8 mouse cellular contexts compared by ENCODE assay signal in genomic region chr5:115530447-115530809, GRCm38 (mm10). TPM values are rescaled to one million over a fixed set of nuclear protein-coding genes. Genes with fewer than 3 reads are reported as not detected.
DNase-seq lines count a peak whose midpoint lies in the region; ATAC-seq and TF ChIP-seq lines count a peak whose summit lies in the region.

No protein-coding gene starts in this region.

- no peak for DNase-seq in left cerebral cortex, adult 2 months (ENCODE audit: extremely low spot score in 1 of 2, low spot score in 2 of 2)
- DNase-seq in left cerebral cortex, adult 18-20 months (ENCODE audit: low spot score in 2 of 2) = no peak
- DNase-seq in cerebellum, adult 2 months = peak; percentile 95 to 96
- peak; percentile 53 for DNase-seq in thymus, adult 2 months
- DNase-seq in adrenal gland, adult 8-10 months = no peak
- DNase-seq in frontal cortex, postnatal 14 days (ENCODE audit: low spot score in 2 of 2) = no peak

- peaks cover 4% of the 10 kb centered on the region; the same call in 1 of the 2 replicates for H3K36me3 ChIP-seq in limb, embryonic 15.5 days
- H3K36me3 ChIP-seq in thymus, adult 2 months (ENCODE audit: control insufficient read depth, insufficient read depth, low read length) = no peaks in the 10 kb centered on the region

- no peak overlapping the region for H3K4me2 ChIP-seq in limb, embryonic 15.5 days

- no peak overlapping the region for H3K9ac ChIP-seq in limb, embryonic 15.5 days

- no peak for TF ChIP-seq POLR2A in cerebellum, adult 2 months (IDR thresholded peaks at IDR 0.05; ENCODE audit: borderline replicate concordance, insufficient read depth, low read length)
- TF ChIP-seq POLR2A in thymus, adult 2 months (IDR thresholded peaks at IDR 0.05; ENCODE audit: control insufficient read depth, extremely low read depth, insufficient read depth, low read length, poor library complexity) = no peak; the same call in 1 of the 2 replicates

- H3K4me1 ChIP-seq in cerebellum, adult 2 months (ENCODE audit: control insufficient read depth, insufficient read depth, low read length) = peaks cover 94% of the 10 kb centered on the region
- peaks cover 91% of the 10 kb centered on the region for H3K4me1 ChIP-seq in limb, embryonic 15.5 days
- peaks cover 71% of the 10 kb centered on the region for H3K4me1 ChIP-seq in thymus, adult 2 months (replicated peaks; ENCODE audit: control insufficient read depth, insufficient read depth, low read length)

- 4% methylated on average over 8 of the region's 8 CpGs for WGBS in cerebellum, adult 2 months
- WGBS in limb, embryonic 15.5 days = 51% methylated on average over 8 of the region's 8 CpGs
- WGBS in thymus, adult 2 months = 7% methylated on average over 8 of the region's 8 CpGs

- H3K4me3 ChIP-seq in left cerebral cortex, adult 2 months = no peak overlapping the region
- H3K4me3 ChIP-seq in cerebellum, adult 2 months (replicated peaks; ENCODE audit: insufficient read depth, low read depth, low read length) = no peak overlapping the region
- no peak overlapping the region for H3K4me3 ChIP-seq in limb, embryonic 15.5 days
- no peak overlapping the region for H3K4me3 ChIP-seq in thymus, adult 2 months (ENCODE audit: control insufficient read depth, insufficient read depth, low read length)

- ATAC-seq in hematopoietic stem cell, adult 5-6 weeks (replicated peaks in 1 of 2; ENCODE audit: insufficient read depth in 1 of 2, low FRiP score in 2 of 2, low TSS enrichment in 1 of 2, low read depth in 1 of 2, poor library complexity in 2 of 2, severe bottlenecking in 2 of 2) = peak; percentile 17 to 34; a peak in 3 of 4 replicates
- ATAC-seq in limb, embryonic 15.5 days (ENCODE audit: insufficient number of reproducible peaks, low FRiP score, low TSS enrichment, low read depth) = no peak

- H3K27ac ChIP-seq in left cerebral cortex, adult 2 months = 0 out of 2 replicates have a peak overlapping the region, but pooled peaks have one; percentile 1
- H3K27ac ChIP-seq in cerebellum, adult 2 months (ENCODE audit: insufficient read depth, low read length) = peak overlapping the region; percentile 88
- H3K27ac ChIP-seq in limb, embryonic 15.5 days = peak overlapping the region; percentile 87
- H3K27ac ChIP-seq in thymus, adult 2 months (ENCODE audit: control insufficient read depth, insufficient read depth, low read length) = peak overlapping the region; percentile 63

- no peaks in the 10 kb centered on the region for H3K9me3 ChIP-seq in limb, embryonic 15.5 days

- TF ChIP-seq CTCF in left cerebral cortex, adult 2 months (IDR thresholded peaks at IDR 0.05) = no peak
- no peak for TF ChIP-seq CTCF in cerebellum, adult 2 months (IDR thresholded peaks at IDR 0.05; ENCODE audit: borderline replicate concordance, insufficient read depth, low read depth, low read length)
- TF ChIP-seq CTCF in thymus, adult 2 months (IDR thresholded peaks at IDR 0.05; ENCODE audit: borderline replicate concordance, control insufficient read depth, extremely low read depth, insufficient read depth, low read length, poor library complexity) = no peak

- intact Hi-C loops in left cerebral cortex, adult 2 months (cut with DNase I) = no loop called here

- H3K27me3 ChIP-seq in cerebellum, adult 2 months (ENCODE audit: control insufficient read depth, insufficient read depth, low read length) = no peaks in the 10 kb centered on the region
- H3K27me3 ChIP-seq in limb, embryonic 15.5 days = no peaks in the 10 kb centered on the region
- no peaks in the 10 kb centered on the region for H3K27me3 ChIP-seq in thymus, adult 2 months (ENCODE audit: control insufficient read depth, insufficient read depth, low read length)

RNA-seq across cellular contexts. Expression of gene Pxn, which starts 24.0 kb away (rescaled TPM):
- total RNA-seq in left cerebral cortex, adult 2 months (2021) = 10 to 100 TPM; 22.8 to 25.7 TPM
- 10 to 100 TPM; 22.2 to 25.7 TPM for total RNA-seq in left cerebral cortex, adult 18-20 months (2021)
- 194 and 240 TPM in 2 replicates for polyA plus RNA-seq in cerebellum, adult 2 months (2012; rRNA removed)
- total RNA-seq in hematopoietic stem cell, adult 5-6 weeks (2017) = 57.2 and 118 TPM in 2 replicates
- 52.6 and 55.7 TPM in 2 replicates for polyA plus RNA-seq in limb, embryonic 15.5 days (2015; fragmentation: Nextera tagmentation; extraction: Ambion mirVana)
- polyA plus RNA-seq in thymus, adult 2 months (2012; rRNA removed) = 161 and 172 TPM in 2 replicates
- total RNA-seq in adrenal gland, adult 8-10 months (2022) = 10 to 100 TPM; 32.1 to 64.5 (median 44.8) TPM

RNA-seq across cellular contexts. Expression of gene Rplp0, which starts 28.8 kb away (rescaled TPM):
- total RNA-seq in left cerebral cortex, adult 2 months (2021) = 100 to 1,000 TPM; 183 to 187 TPM
- total RNA-seq in left cerebral cortex, adult 18-20 months (2021) = 100 to 1,000 TPM; 185 to 199 TPM
- polyA plus RNA-seq in cerebellum, adult 2 months (2012; rRNA removed) = 478 and 485 TPM in 2 replicates
- 1,280 and 1,726 TPM in 2 replicates for total RNA-seq in hematopoietic stem cell, adult 5-6 weeks (2017)
- 1,505 and 1,752 TPM in 2 replicates for polyA plus RNA-seq in limb, embryonic 15.5 days (2015; fragmentation: Nextera tagmentation; extraction: Ambion mirVana)
- polyA plus RNA-seq in thymus, adult 2 months (2012; rRNA removed) = 3,356 and 3,688 TPM in 2 replicates
- 100 to 1,000 TPM; 682 to 769 (median 720) TPM for total RNA-seq in adrenal gland, adult 8-10 months (2022)

RNA-seq across cellular contexts. Expression of gene Gcn1l1, which starts 34.6 kb away (rescaled TPM):
- 10 to 100 TPM; 70.7 to 73.2 TPM for total RNA-seq in left cerebral cortex, adult 2 months (2021)
- 10 to 100 TPM; 62.0 to 66.4 TPM for total RNA-seq in left cerebral cortex, adult 18-20 months (2021)
- 39.3 and 40.9 TPM in 2 replicates for polyA plus RNA-seq in cerebellum, adult 2 months (2012; rRNA removed)
- 31.4 and 34.5 TPM in 2 replicates for total RNA-seq in hematopoietic stem cell, adult 5-6 weeks (2017)
- polyA plus RNA-seq in limb, embryonic 15.5 days (2015; fragmentation: Nextera tagmentation; extraction: Ambion mirVana) = 32.9 and 36.3 TPM in 2 replicates
- 87.8 and 109 TPM in 2 replicates for polyA plus RNA-seq in thymus, adult 2 months (2012; rRNA removed)
- 10 to 100 TPM; 69.2 to 98.2 (median 77.7) TPM for total RNA-seq in adrenal gland, adult 8-10 months (2022)

RNA-seq across cellular contexts. Expression of gene Sirt4, which starts 45.9 kb away (rescaled TPM):
- total RNA-seq in left cerebral cortex, adult 2 months (2021) = 10 to 100 TPM; 40.7 to 43.5 TPM
- total RNA-seq in left cerebral cortex, adult 18-20 months (2021) = 10 to 100 TPM; 37.1 to 37.8 TPM
- polyA plus RNA-seq in cerebellum, adult 2 months (2012; rRNA removed) = 114 and 122 TPM in 2 replicates
- total RNA-seq in hematopoietic stem cell, adult 5-6 weeks (2017) = 6.0 and 10.4 TPM in 2 replicates
- 24.9 and 26.5 TPM in 2 replicates for polyA plus RNA-seq in limb, embryonic 15.5 days (2015; fragmentation: Nextera tagmentation; extraction: Ambion mirVana)
- polyA plus RNA-seq in thymus, adult 2 months (2012; rRNA removed) = 47.2 and 48.6 TPM in 2 replicates
- total RNA-seq in adrenal gland, adult 8-10 months (2022) = 10 to 100 TPM; 24.6 to 53.8 (median 41.2) TPM

Comparison
In these comparisons a context has a peak if more than half of its experiments do, and no peak if none do; other contexts are left out.
1. DNase-seq: peak in cerebellum, adult 2 months (2 of 2) and thymus, adult 2 months (single experiment); none in left cerebral cortex, adult 2 months (0 of 2), left cerebral cortex, adult 18-20 months (0 of 2), adrenal gland, adult 8-10 months (single experiment) and frontal cortex, postnatal 14 days (0 of 2).
2. H3K27ac ChIP-seq: peak in every context shown above with its lines; median percentile 88 in cerebellum, adult 2 months; 87 in limb, embryonic 15.5 days; 63 in thymus, adult 2 months; 1 in left cerebral cortex, adult 2 months.